ENCODE assay signal across 8 mouse cellular contexts in genomic region chr6:50456706-50457105, GRCm38 (mm10). TPM values are rescaled to one million over a fixed set of nuclear protein-coding genes. Genes with fewer than 3 reads are reported as not detected.
DNase-seq lines count a peak whose midpoint lies in the region; ATAC-seq and TF ChIP-seq lines count a peak whose summit lies in the region.

No protein-coding gene starts in this region.

- H3K9me3 ChIP-seq in heart, embryonic 12.5 days (replicated peaks), result no peaks in the 10 kb centered on the region
- H3K9me3 ChIP-seq in forebrain, postnatal 0 days (ENCODE audit: low read length), result no peaks in the 10 kb centered on the region
- H3K9me3 ChIP-seq in midbrain, embryonic 10.5 days (replicated peaks), result no peaks in the 10 kb centered on the region

- H3K4me2 ChIP-seq in heart, embryonic 12.5 days, result peak overlapping the region; percentile 88
- H3K4me2 ChIP-seq in forebrain, postnatal 0 days (ENCODE audit: low read depth), result peak overlapping the region; percentile 92

- no peak for DNase-seq in heart, postnatal 14 days
- DNase-seq in Muller cell, postnatal 12 days (ENCODE audit: inconsistent ontology term), result peak; percentile 65
- no peak for DNase-seq in forebrain, postnatal 0 days
- DNase-seq in midbrain, embryonic 10.5 days (ENCODE audit: low spot score), result no peak
- DNase-seq in gastrocnemius, postnatal 36 days, result no peak
- no peak for DNase-seq in gastrocnemius, postnatal 14 days
- DNase-seq in thymus, postnatal 36 days, result no peak

- no peak overlapping the region for H3K27ac ChIP-seq in heart, embryonic 12.5 days (ENCODE audit: poor library complexity, severe bottlenecking)
- no peak overlapping the region for H3K27ac ChIP-seq in forebrain, postnatal 0 days (ENCODE audit: low read depth, low read length)
- H3K27ac ChIP-seq in midbrain, embryonic 10.5 days (replicated peaks), result no peak overlapping the region

- H3K4me1 ChIP-seq in heart, embryonic 12.5 days (replicated peaks), result peaks cover 13% of the 10 kb centered on the region
- H3K4me1 ChIP-seq in forebrain, postnatal 0 days (ENCODE audit: insufficient read depth), result 0 out of 2 replicates have a peak, but pooled peaks cover 3% of the 10 kb centered on the region
- H3K4me1 ChIP-seq in midbrain, embryonic 10.5 days, result peaks cover 29% of the 10 kb centered on the region

- intact Hi-C loops in heart, postnatal 14 days (cut with DNase I), result loop anchor here (2.0 to 5.0 kb wide), 3 partner anchors 71 to 149 kb away; no protein-coding TSS in a partner anchor
- intact Hi-C loops in gastrocnemius, postnatal 36 days (cut with DNase I), result loop anchor here (5.0 kb wide), 1 partner anchor 71 kb away; no protein-coding TSS in a partner anchor
- intact Hi-C loops in gastrocnemius, postnatal 14 days (cut with DNase I; ENCODE audit: low total_unique reads), result no loop called here

- 74% methylated on average over 14 of the region's 14 CpGs for WGBS in heart, embryonic 12.5 days
- 58% methylated on average over 14 of the region's 14 CpGs for WGBS in forebrain, postnatal 0 days
- 75% methylated on average over 14 of the region's 14 CpGs for WGBS in midbrain, embryonic 10.5 days

- TF ChIP-seq CTCF in forebrain, postnatal 0 days (IDR thresholded peaks at IDR 0.05; ENCODE audit: low read depth), result no peak

- H3K36me3 ChIP-seq in heart, embryonic 12.5 days, result no peaks in the 10 kb centered on the region
- H3K36me3 ChIP-seq in forebrain, postnatal 0 days (ENCODE audit: insufficient read depth), result no peaks in the 10 kb centered on the region
- H3K36me3 ChIP-seq in midbrain, embryonic 10.5 days, result no peaks in the 10 kb centered on the region

- no peak overlapping the region for H3K9ac ChIP-seq in heart, embryonic 12.5 days
- no peak overlapping the region for H3K9ac ChIP-seq in forebrain, postnatal 0 days

- no peaks in the 10 kb centered on the region for H3K27me3 ChIP-seq in heart, embryonic 12.5 days (replicated peaks)
- H3K27me3 ChIP-seq in forebrain, postnatal 0 days (ENCODE audit: insufficient read depth, low read length), result no peaks in the 10 kb centered on the region
- peaks cover 28% of the 10 kb centered on the region for H3K27me3 ChIP-seq in midbrain, embryonic 10.5 days (ENCODE audit: low read depth, poor library complexity, severe bottlenecking)

- no peak for ATAC-seq in heart, embryonic 12.5 days (ENCODE audit: insufficient number of reproducible peaks, low FRiP score)
- ATAC-seq in forebrain, postnatal 0 days, result no peak

- H3K4me3 ChIP-seq in heart, embryonic 12.5 days, result 0 out of 2 replicates have a peak overlapping the region, but pooled peaks have one; percentile 55
- no peak overlapping the region for H3K4me3 ChIP-seq in forebrain, postnatal 0 days (ENCODE audit: low read depth, low read length)
- H3K4me3 ChIP-seq in midbrain, embryonic 10.5 days, result peak overlapping the region; percentile 83

RNA-seq across cellular contexts. Expression of gene Osbpl3, which starts 0.7 kb away (rescaled TPM):
- 15.5 and 18.5 TPM in 2 replicates for polyA plus RNA-seq in heart, embryonic 12.5 days (2016; fragmentation: Nextera tagmentation; extraction: Ambion mirVana)
- total RNA-seq in heart, postnatal 14 days (2021), result 10 to 100 TPM; 27.5 to 36.0 TPM
- total RNA-seq in forebrain, postnatal 0 days (2014; rRNA removed), result 9.5 and 12.8 TPM in 2 replicates
- 4.8 and 5.6 TPM in 2 replicates for polyA plus RNA-seq in forebrain, postnatal 0 days (2015; fragmentation: Nextera tagmentation; extraction: Ambion mirVana)
- polyA plus RNA-seq in midbrain, embryonic 10.5 days (2016; fragmentation: Nextera tagmentation; extraction: Ambion mirVana), result 6.7 and 7.3 TPM in 2 replicates
- total RNA-seq in gastrocnemius, postnatal 36 days (2021), result 1 to 10 TPM; 2.3 to 2.6 TPM
- 1 to 10 TPM; 5.0 to 5.8 TPM for total RNA-seq in gastrocnemius, postnatal 14 days (2021)
